Mouse (Mus musculus) CH12.LX (cell line): Measurements from ENCODE around the gene Atp5d. TPM values are rescaled to one million over a fixed set of nuclear protein-coding genes. Genes with fewer than 3 reads are reported as not detected.
A peak's percentile ranks its signal among the peaks of the same experiment; 100 is the strongest.

Experiments
- DNase-seq: peaks from one replicate; pipeline ENCODE4 v3.0.0-alpha.2; 2013; ENCODE audit errors: extremely low read depth
- H3K27ac ChIP-seq: 2 replicates; pipeline ENCODE4 v1.5.1; 2012; ENCODE audit warnings: low read depth, mild to moderate bottlenecking, control low read depth, moderate library complexity; ENCODE audit not compliant: insufficient read depth
- H3K27me3 ChIP-seq: replicated peaks from 2 replicates; pipeline ENCODE3; 2012; ENCODE audit warnings: inconsistent platforms
- H3K36me3 ChIP-seq, 2 experiments: replicated peaks in 1 of 2; 2 replicates each; pipeline versions ENCODE3 to v1.6.1; 2012; ENCODE audit warnings: inconsistent platforms in 1 of 2, low read length in 1 of 2, mild to moderate bottlenecking in 1 of 2, mixed read lengths in 1 of 2, moderate library complexity in 1 of 2; ENCODE audit not compliant: control insufficient read depth in 1 of 2, insufficient read depth in 1 of 2
- H3K4me1 ChIP-seq, 2 experiments: 2 replicates each; pipeline ENCODE4 v1.6.1; 2012; ENCODE audit warnings: inconsistent platforms in 1 of 2, moderate library complexity in 1 of 2; ENCODE audit not compliant: insufficient read depth in 2 of 2, control insufficient read depth in 1 of 2
- H3K4me2 ChIP-seq: 2 replicates; pipeline ENCODE4 v1.6.1; 2012; ENCODE audit warnings: low read depth, mild to moderate bottlenecking, control low read depth; ENCODE audit not compliant: poor library complexity, insufficient read depth, severe bottlenecking
- H3K4me3 ChIP-seq, 3 experiments: fragments of 150-350 bp in 1 of 3; sonication (generic) in 1 of 3; replicated peaks in 1 of 3; 2 replicates each; pipeline versions ENCODE3 to v1.5.1; 2011 to 2012; ENCODE audit warnings: low read depth in 2 of 3, low read length in 2 of 3, mild to moderate bottlenecking in 2 of 3, moderate library complexity in 2 of 3, control low read depth in 1 of 3, improper control_type of control experiment in 1 of 3, inconsistent platforms in 1 of 3, mixed read lengths in 1 of 3; ENCODE audit not compliant: poor library complexity in 1 of 3
- H3K79me2 ChIP-seq: replicated peaks from 2 replicates; pipeline ENCODE4 v1.6.1; 2012; ENCODE audit warnings: mild to moderate bottlenecking, moderate library complexity; ENCODE audit not compliant: control insufficient read depth, poor library complexity, insufficient read depth, severe bottlenecking; ENCODE audit errors: extremely low read depth
- H3K9ac ChIP-seq: 2 replicates; pipeline ENCODE4 v1.6.1; 2012; ENCODE audit warnings: low read depth, mild to moderate bottlenecking, control low read depth, moderate library complexity; ENCODE audit not compliant: insufficient read depth
- H3K9me3 ChIP-seq: replicated peaks from 2 replicates; pipeline ENCODE3; 2012; ENCODE audit warnings: low read length, inconsistent platforms, mixed read lengths
- BHLHE40 ChIP-seq: IDR thresholded peaks from 2 replicates; pipeline ENCODE4 v1.6.1; 2011; ENCODE audit warnings: mild to moderate bottlenecking, low read depth, low read length, improper control_type of control experiment
- CHD1 ChIP-seq: IDR thresholded peaks from 2 replicates; pipeline ENCODE4 v1.6.1; 2012; ENCODE audit warnings: low read depth, low read length, improper control_type of control experiment, inconsistent platforms
- CHD2 ChIP-seq: IDR thresholded peaks from 2 replicates; pipeline ENCODE4 v1.6.1; 2011; ENCODE audit warnings: low read length, improper control_type of control experiment
- ELF1 ChIP-seq: IDR thresholded peaks from 2 replicates; pipeline ENCODE4 v1.6.1; 2014; ENCODE audit warnings: low read depth, mild to moderate bottlenecking, inconsistent platforms, low read length, improper control_type of control experiment
- HCFC1 ChIP-seq: IDR thresholded peaks from 2 replicates; pipeline ENCODE4 v1.6.1; 2012; ENCODE audit warnings: low read depth, mild to moderate bottlenecking, inconsistent platforms, low read length, improper control_type of control experiment
- IRF4 ChIP-seq: IDR thresholded peaks from 2 replicates; pipeline ENCODE4 v1.6.1; 2014; ENCODE audit warnings: low read depth, mild to moderate bottlenecking, inconsistent platforms, low read length, improper control_type of control experiment
- JUN ChIP-seq: IDR thresholded peaks from 2 replicates; pipeline ENCODE4 v1.6.1; 2011; ENCODE audit warnings: low read depth, mild to moderate bottlenecking, low read length, improper control_type of control experiment, moderate library complexity; ENCODE audit not compliant: insufficient read depth
- KAT2A ChIP-seq: IDR thresholded peaks from 2 replicates; pipeline ENCODE4 v1.6.1; 2012; ENCODE audit warnings: low read length, improper control_type of control experiment, inconsistent platforms; ENCODE audit not compliant: insufficient replicate concordance
- MAX ChIP-seq: IDR thresholded peaks from 2 replicates; pipeline ENCODE4 v1.6.1; 2011; ENCODE audit warnings: low read length, improper control_type of control experiment
- MAZ ChIP-seq: IDR thresholded peaks from 2 replicates; pipeline ENCODE4 v1.6.1; 2012; ENCODE audit warnings: low read depth, mild to moderate bottlenecking, inconsistent platforms, low read length, improper control_type of control experiment, moderate library complexity
- MXI1 ChIP-seq: IDR thresholded peaks from 2 replicates; pipeline ENCODE4 v1.6.1; 2011; ENCODE audit warnings: mild to moderate bottlenecking, low read depth, low read length, improper control_type of control experiment
- MYC ChIP-seq: IDR thresholded peaks from 2 replicates; pipeline ENCODE4 v1.6.1; 2011; ENCODE audit warnings: low read depth, mild to moderate bottlenecking, improper control_type of control experiment, low read length
- NELFE ChIP-seq: IDR thresholded peaks from 2 replicates; pipeline ENCODE4 v1.6.1; 2011; ENCODE audit warnings: low read depth, low read length, improper control_type of control experiment
- NRF1 ChIP-seq: IDR thresholded peaks from 2 replicates; pipeline ENCODE4 v1.6.1; 2014; ENCODE audit warnings: low read depth, mild to moderate bottlenecking, inconsistent platforms, low read length, improper control_type of control experiment, moderate library complexity
- POLR2A ChIP-seq: IDR thresholded peaks from 2 replicates; pipeline ENCODE4 v1.6.1; 2011; ENCODE audit warnings: low read depth, mild to moderate bottlenecking, improper control_type of control experiment, low read length
- POLR2AphosphoS2 ChIP-seq: IDR thresholded peaks from 2 replicates; pipeline ENCODE4 v1.6.1; 2011; ENCODE audit warnings: low read depth, low read length, improper control_type of control experiment
- SIN3A ChIP-seq: IDR thresholded peaks from 2 replicates; pipeline ENCODE4 v1.6.1; 2012; ENCODE audit warnings: low read length, improper control_type of control experiment, inconsistent platforms
- TBP ChIP-seq: conservative IDR thresholded peaks from 2 replicates; pipeline ENCODE4 v1.6.1; 2011; ENCODE audit warnings: low read depth, low read length, improper control_type of control experiment
- TCF12 ChIP-seq: IDR thresholded peaks from 2 replicates; pipeline ENCODE4 v1.6.1; 2014; ENCODE audit warnings: low read depth, mild to moderate bottlenecking, inconsistent platforms, low read length, improper control_type of control experiment
- USF1 ChIP-seq: IDR thresholded peaks from 2 replicates; pipeline ENCODE4 v1.6.1; 2014; ENCODE audit warnings: low read depth, mild to moderate bottlenecking, inconsistent platforms, low read length, improper control_type of control experiment
- USF2 ChIP-seq: conservative IDR thresholded peaks from 2 replicates; pipeline ENCODE4 v1.6.1; 2011; ENCODE audit warnings: low read depth, low read length, improper control_type of control experiment
- ZKSCAN1 ChIP-seq: IDR thresholded peaks from 2 replicates; pipeline ENCODE4 v1.6.1; 2012; ENCODE audit warnings: low read depth, inconsistent platforms, low read length, improper control_type of control experiment, borderline replicate concordance
- ZNF384 ChIP-seq: IDR thresholded peaks from 2 replicates; pipeline ENCODE4 v1.6.1; 2012; ENCODE audit warnings: low read depth, low read length, improper control_type of control experiment, inconsistent platforms
- dilution Hi-C: fragments of 300-500 bp; cut with MboI; formaldehyde crosslinking; loops from 2 replicates; pipeline ENCODE4 v1.14.3; 2020; ENCODE audit warnings: low sequenced_read_pairs; ENCODE audit not compliant: extremely low pct_unique_long_range_greater_than_20kb, extremely low pct_ligation_motif_present
- in situ Hi-C: fragments of 300-500 bp; cut with MboI; formaldehyde crosslinking; loops from 3 replicates; pipeline ENCODE4 v1.14.3; 2019; ENCODE audit warnings: low sequenced_read_pairs, low pct_ligation_motif_present, low pct_unique_long_range_greater_than_20kb, mixed read lengths
- polyA plus RNA-seq: library from polyadenylated mRNA; unstranded; fragments of >175 nt; gene quantifications from 2 replicates; pipeline ENCODE4 v1.2.1, GENCODE M21; 2012; ENCODE audit warnings: low read depth; ENCODE audit not compliant: insufficient read length
- total RNA-seq, 2 experiments: library from RNA; depleted of rRNA; stranded (reverse); fragments of 300-350 nt in 1 of 2; fragments of >200 nt in 1 of 2; gene quantifications; 2 replicates each; pipeline ENCODE4 v1.2.3; 2012 to 2014

Gene Atp5d
- total and polyA plus RNA-seq, 3 experiments: 106 to 352 (median 326) TPM

DNA sequence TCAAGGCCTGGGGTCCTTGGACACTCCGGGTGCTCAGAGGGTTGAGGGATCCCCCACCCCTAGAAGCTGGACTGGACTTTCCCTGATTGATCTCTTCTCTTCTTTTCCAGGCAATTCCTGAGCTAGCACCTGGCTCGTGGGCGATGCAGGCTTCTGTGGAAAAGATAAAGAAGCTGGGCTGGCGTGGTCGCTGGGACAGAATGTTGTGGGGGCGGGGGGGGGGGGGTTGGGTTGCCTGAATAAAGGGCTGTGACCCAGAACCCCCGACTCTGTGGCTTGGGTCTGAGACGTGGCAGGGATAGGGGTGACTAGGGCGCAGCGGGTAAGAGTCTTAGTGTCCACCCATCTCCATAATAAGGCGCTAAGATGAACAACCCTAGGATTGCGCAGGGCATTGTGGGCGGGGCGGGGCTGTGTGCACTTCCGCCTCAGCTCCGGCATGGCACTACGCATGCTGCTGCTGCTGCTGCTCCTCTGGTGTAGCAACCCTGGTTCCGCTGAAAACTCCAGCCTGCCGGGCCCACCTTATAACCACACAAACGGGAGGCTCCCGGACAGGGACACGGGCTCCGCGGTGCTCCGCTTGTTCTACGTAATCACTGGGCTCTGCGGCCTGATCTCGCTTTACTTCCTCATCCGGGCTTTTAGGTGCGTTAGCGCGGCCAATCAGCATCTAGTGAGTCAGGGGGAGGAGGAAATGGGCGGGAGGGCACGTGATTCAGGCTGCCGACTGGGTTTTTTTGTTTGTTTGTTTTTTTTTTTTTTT is 34.3 kb downstream of the Atp5d start, which contains the start of gene 1600002K03Rik:
Gene 1600002K03Rik, plus strand, starts transcription at position 418 of the 766 bp plus-strand sequence.
- in situ Hi-C loops (no loop called here), dilution Hi-C loops (no loop called here)
- Histone ChIP-seq H3K9ac (peak within 1 kb of the TSS; percentile 62), H3K4me1 (peaks cover 14 to 54% of the 10 kb centered on the region in 2 experiments), H3K9me3 (no peaks in the 10 kb centered on the region), H3K27ac (peak within 1 kb of the TSS; percentile 87), H3K36me3 (peaks cover 27 to 52% of the 10 kb centered on the region in 2 experiments), H3K79me2 (peaks cover 16% of the 10 kb centered on the region), H3K4me2 (peak within 1 kb of the TSS; percentile 33), H3K4me3 (peak within 1 kb of the TSS; percentile 62 to 64 (median 62)), H3K27me3 (no peaks in the 10 kb centered on the region)
- TF ChIP-seq HCFC1: peak; percentile 75
- TF ChIP-seq USF1: peak; percentile 84
- 0 out of 2 replicates have a peak, but pooled peaks have one; percentile 20 for TF ChIP-seq MAZ
- TF ChIP-seq NELFE: peak; percentile 74
- peak; percentile 71; the same call in 1 of the 2 replicates for TF ChIP-seq MAX
- TF ChIP-seq MYC: peak; percentile 83; the same call in 1 of the 2 replicates
- peak; percentile 84; the same call in 1 of the 2 replicates for TF ChIP-seq MXI1
- peak; percentile 55; the same call in 1 of the 2 replicates for TF ChIP-seq KAT2A
- TF ChIP-seq BHLHE40: peak; percentile 95
- TF ChIP-seq ELF1: peak; percentile 94
- peak; percentile 70 for TF ChIP-seq USF2
- TF ChIP-seq JUN: no peak
- TF ChIP-seq ZNF384: peak; percentile 88
- peak; percentile 72 for TF ChIP-seq TCF12
- TF ChIP-seq IRF4: no peak
- TF ChIP-seq ZKSCAN1: no peak
- TF ChIP-seq POLR2A: peak; percentile 89
- peak; percentile 75 for TF ChIP-seq NRF1
- peak; percentile 80; the same call in 1 of the 2 replicates for TF ChIP-seq SIN3A
- TF ChIP-seq TBP: no peak; the same call in 1 of the 2 replicates
- 0 out of 2 replicates have a peak, but pooled peaks have one; percentile 9 for TF ChIP-seq CHD2
- TF ChIP-seq POLR2AphosphoS2: peak; percentile 97
- TF ChIP-seq CHD1: no peak
- DNase-seq: peak; percentile 96
